Mouse (Mus musculus) brain, embryonic 14.5 days (tissue): ENCODE measurements around the gene Aebp2.

Experiments
- CTCF ChIP-seq: fragments of 200-500 bp; IDR thresholded peaks from 2 replicates; pipeline ENCODE4 v1.5.1; 2012; ENCODE audit warnings: inconsistent platforms, mild to moderate bottlenecking, moderate library complexity, borderline replicate concordance; ENCODE audit not compliant: insufficient read depth, insufficient read length; ENCODE audit errors: extremely low read depth
- POLR2A ChIP-seq: fragments of 200-500 bp; IDR thresholded peaks from 2 replicates; pipeline ENCODE4 v1.6.1; 2012; ENCODE audit warnings: mild to moderate bottlenecking, inconsistent platforms, borderline replicate concordance; ENCODE audit not compliant: poor library complexity, insufficient read depth, insufficient read length, severe bottlenecking; ENCODE audit errors: extremely low read depth

- TF ChIP-seq POLR2A (no peak), CTCF (peak; percentile 32; the same call in 1 of the 2 replicates)
Measured at GRCm38 (mm10) chr6:140709415-140710107, 87.1 kb downstream of the Aebp2 start.
